Mouse (Mus musculus) megakaryocyte-erythroid progenitor cell, adult 5-6 weeks (primary cell): ENCODE data around the gene Gm9508. TPM values are rescaled to one million over a fixed set of nuclear protein-coding genes. Genes with fewer than 3 reads are reported as not detected.
A peak's percentile ranks its signal among the peaks of the same experiment; 100 is the strongest.
"Not testable (repeated sequence)": the region's sequence is repeated elsewhere in the genome, so short reads cannot be mapped to it uniquely, and the experiment has no call there.

Experiments used
- ATAC-seq: replicated peaks from 2 replicates; pipeline ENCODE4 v1.8.0; 2016; ENCODE audit warnings: mild to moderate bottlenecking, inconsistent platforms; ENCODE audit not compliant: severe bottlenecking, poor library complexity, low FRiP score, low TSS enrichment
- total RNA-seq, 2 experiments: library from RNA; stranded (forward) in 1 of 2; stranded (reverse) in 1 of 2; fragments of 200-1000, 215-1000 nt in 1 of 2; fragments of >200 nt in 1 of 2; fragmentation: Nextera tagmentation in 1 of 2; gene quantifications; 2 replicates each; pipeline ENCODE4 v1.2.3; 2014 to 2017

Gene Gm9508
- total RNA-seq (2014; fragmentation: Nextera tagmentation) (not detected in 2 replicates), total RNA-seq (2017) (not detected in 2 replicates)

DNA sequence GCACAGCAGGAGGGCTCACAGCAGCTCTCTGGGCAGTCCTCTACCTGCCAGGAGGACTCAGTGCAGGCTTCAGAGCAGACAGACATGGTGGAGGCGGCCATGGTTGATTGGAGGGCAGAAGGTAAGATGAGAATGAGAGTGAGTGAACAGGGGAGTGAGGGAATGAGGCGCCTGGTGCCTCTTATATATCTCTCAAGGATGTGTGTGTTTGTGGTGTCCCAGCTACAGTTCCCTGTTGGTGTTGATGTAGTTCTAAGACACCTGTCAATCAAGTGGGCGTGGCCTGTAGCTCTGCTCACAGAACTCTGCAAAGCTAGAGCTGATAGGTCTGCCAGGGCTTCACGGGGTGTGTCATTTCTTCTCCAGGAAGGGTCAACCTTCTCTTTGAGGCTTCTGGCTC lies at the start of gene Gm9508:
Gene Gm9508 (minus strand): TSS at position 101 of the 400 bp plus-strand sequence.
- ATAC-seq: no peak

DNA sequence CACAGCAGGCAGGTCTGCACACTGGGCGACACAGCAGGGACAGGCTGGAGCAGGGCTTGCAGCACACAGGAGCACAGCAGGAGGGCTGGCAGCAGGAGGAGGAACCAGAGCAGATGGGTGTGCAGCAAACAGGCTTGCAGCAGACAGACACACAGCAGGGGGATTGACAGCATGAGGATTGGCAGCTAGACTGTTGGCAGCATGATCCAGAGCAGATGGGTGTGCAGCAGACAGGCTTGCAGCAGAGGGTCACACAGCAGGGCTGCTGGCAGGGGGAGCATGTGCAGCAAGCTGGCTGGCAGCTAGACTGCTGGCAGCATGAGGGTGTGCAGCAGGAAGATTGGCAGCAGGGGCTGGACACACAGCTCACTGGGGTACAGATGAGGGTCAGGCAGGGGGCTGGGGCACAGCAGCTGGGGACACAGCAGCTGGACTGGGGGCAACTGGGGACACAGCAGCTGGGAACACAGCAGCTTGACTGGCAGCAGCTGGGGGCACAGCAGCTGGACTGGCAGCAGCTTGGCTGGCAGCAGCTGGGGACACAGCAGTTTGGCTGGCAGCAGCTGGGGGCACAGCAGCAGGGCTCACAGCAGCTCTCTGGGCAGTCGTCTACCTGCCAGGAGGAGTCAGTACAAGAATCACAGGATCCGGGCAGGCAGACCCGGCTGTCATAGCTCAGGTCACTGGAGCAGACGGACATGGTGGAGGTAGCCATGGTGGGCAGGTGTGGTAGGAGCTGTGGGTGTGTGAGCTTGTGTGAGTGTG lies 45.1 kb upstream of the Gm9508 start, which contains the start of gene Gm18596:
Gene Gm18596 (minus strand): TSS at position 715 of the 765 bp plus-strand sequence.
- ATAC-seq: not testable (repeated sequence)

DNA sequence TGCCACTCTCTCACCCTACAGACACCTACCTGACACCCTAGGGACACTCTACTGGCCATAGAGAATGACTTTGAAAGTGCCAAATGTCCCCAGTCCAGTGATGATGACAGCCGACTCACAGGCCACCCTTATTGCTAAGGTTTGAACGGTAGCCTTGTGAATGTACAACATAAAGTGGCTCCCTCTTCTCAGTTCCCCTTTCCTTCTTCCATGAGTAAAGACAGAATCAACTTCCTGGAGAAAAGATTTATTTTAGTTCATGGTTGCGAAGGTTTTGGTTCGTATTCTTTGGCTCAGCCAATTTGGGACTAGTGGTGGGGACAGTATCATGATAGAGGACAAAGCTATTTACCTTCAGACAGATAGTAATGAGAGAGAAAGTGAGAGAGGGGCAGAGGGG lies 41.9 kb upstream of the Gm9508 start:
- ATAC-seq: no peak

DNA sequence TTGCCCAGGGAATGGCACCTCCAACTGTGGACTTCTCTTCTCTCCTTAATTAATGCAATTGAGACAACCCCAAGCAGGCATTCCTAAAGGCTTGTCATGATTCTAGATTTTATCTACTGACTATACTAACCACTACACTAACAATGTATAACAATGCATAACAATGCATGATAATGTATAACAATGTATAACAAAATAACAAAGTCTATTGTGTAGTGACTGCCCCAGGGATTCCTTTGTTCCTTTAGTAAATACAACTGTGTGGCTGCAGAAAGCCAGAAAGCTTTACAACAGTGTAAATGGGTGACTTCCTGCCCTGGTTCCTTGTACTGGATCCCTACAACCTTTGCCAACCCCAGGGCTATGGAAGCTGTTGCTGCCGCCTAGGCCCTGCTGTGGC lies 38.9 kb upstream of the Gm9508 start:
- ATAC-seq: no peak

DNA sequence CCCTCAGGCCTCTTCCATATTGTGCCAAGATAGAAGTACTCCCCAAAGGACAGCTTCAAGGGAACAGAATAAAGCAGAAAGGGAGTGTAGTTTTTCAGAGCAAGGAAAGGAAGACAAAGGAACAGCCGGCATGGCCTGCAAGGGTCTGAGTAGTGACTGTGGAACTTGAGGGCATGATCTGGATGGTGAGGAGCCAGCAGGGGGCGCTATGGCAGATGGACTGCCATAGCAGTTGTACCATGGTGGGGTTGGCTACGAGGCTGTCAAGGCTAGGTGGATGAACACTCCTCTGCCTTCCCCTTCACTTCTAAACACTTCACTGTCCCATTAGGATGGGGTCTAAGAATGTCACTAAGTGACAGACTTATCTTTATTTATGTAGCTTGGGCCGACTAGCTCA lies 32.2 kb upstream of the Gm9508 start:
- 0 out of 2 replicates have a peak, but pooled peaks have one; percentile 37 for ATAC-seq

DNA sequence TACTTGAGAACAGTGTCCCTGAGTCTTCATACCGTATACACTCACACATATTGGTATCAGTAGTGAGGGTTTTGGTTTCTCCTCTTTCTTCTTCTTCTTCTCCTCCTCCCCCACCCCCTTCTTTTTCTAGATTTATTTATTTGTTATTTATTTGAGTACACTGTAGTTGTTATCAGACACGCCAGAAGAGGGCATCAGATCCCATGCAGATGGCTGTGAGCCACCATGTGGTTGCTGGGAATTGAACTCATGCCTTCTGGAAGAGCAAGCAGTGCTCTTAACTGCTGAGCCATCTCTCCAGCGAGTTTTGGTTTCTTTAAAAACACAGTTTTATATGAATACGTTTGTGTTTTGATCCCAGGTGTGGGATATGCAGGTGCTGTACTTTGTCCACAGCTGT lies 31.2 kb upstream of the Gm9508 start:
- no peak for ATAC-seq

DNA sequence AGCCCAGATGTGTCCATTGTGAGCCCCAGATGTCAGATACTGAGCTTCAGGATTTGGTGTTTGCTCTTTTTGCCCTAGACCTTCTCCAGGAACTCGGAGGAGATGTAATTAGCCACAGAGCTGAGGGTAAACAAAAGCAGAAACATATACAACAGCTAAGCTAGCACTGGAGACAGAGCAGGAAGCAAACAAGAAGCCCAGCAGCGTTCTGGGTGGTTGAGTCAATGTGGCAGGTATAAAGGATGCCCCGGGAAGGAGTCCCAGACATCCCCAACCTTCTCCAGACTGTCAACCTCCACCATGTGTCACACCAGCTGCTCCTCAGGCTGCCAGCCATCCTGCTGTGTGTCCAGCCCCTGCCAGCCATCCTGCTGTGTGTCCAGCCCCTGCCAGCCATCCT lies 29.2 kb upstream of the Gm9508 start, which contains the start of gene Gm10100:
Gene Gm10100 (plus strand): TSS at position 301 of the 400 bp plus-strand sequence.
- no peak for ATAC-seq

DNA sequence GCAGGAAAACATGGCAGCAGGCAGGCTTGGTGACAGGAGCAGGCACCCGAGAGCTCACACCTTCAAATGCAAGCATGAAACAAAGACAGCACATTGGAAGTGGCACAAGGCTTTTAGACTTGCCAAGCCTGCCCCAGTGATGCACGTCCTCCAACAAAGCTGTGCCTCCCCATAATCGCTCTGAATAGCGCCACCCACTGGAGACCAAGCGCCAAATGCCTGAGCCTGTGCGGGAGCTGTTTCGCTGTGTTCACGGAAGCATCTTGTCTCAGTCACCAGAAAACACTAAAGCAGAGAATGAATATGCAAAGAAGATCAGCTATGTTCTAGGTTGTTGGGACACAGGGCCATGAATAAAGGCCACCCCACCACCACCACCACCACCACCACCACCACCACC lies 27.8 kb upstream of the Gm9508 start:
- no peak for ATAC-seq

DNA sequence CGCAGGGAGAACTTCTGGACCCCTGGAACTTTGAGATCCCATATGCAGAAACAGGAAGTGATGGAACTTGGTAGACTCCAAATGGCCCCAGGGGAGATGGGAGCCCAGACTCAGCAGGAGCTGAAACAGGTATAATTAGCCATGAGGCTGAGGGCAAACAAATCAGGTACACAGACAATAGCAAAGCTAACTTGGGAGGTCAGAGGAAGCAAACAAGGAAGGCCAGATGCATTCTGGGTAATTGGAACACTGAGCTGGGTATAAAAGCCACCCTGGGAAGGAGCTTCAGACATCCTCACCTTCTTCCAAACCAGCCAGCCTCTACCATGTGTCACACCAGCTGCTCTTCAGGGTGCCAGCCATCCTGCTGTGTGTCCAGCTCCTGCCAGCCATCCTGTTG lies 23.3 kb upstream of the Gm9508 start, which contains the start of gene Krtap12-1:
Gene Krtap12-1 (plus strand): TSS at position 301 of the 400 bp plus-strand sequence.
- ATAC-seq: not testable (repeated sequence)

DNA sequence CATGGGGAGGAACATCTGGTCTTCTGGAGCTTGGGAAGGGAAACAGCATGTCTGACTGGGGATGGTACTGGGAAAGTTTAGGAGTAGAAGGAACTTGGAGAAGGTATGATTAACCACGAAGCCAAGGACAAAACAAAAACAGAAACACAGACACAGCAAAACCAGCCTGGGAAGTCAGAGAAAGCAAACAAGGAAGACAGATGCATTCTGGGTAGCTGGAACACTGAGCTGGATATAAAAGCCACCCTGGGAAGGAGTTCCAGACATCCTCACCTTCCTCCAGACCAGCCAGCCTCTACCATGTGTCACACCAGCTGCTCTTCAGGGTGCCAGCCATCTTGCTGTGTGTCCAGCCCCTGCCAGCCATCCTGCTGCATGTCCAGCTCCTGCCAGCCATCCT lies 18.5 kb upstream of the Gm9508 start, which contains the start of gene Gm10142:
Gene Gm10142 (plus strand): TSS at position 301 of the 400 bp plus-strand sequence.
- no peak for ATAC-seq

DNA sequence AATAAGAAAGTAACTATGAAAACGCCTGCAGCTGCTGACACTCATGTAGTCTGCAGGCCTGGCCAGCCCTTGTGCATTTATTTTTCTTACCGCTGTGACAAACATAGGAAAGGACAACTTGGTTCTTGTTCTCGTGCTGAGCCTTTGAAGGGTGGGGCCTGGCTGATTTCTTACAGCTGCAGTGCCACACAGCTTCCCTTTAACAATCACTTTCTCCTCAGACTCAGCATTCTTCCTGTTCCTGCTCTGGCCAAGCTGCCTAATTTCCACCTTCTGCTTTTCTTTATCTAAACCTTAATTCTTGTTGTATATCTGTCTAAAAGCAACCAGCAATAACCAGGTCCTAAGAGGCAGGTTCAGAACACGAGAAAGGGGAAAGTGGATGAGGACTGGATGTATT lies 16.7 kb upstream of the Gm9508 start:
- ATAC-seq: no peak

DNA sequence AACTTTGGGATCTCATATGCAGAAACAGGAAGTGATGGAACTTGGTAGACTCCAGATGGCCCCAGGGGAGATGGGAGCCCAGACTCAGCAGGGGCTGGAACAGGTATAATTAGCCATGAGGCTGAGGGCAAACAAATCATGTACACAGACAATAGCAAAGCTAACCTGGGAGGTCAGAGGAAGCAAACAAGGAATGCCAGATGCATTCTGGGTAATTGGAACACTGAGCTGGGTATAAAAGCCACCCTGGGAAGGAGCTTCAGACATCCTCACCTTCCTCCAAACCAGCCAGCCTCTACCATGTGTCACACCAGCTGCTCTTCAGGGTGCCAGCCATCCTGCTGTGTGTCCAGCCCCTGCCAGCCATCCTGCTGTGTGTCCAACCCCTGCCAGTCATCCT lies 14.1 kb upstream of the Gm9508 start, which contains the start of gene Gm10024:
Gene Gm10024 (plus strand): TSS at position 301 of the 400 bp plus-strand sequence.
- not testable (repeated sequence) for ATAC-seq

DNA sequence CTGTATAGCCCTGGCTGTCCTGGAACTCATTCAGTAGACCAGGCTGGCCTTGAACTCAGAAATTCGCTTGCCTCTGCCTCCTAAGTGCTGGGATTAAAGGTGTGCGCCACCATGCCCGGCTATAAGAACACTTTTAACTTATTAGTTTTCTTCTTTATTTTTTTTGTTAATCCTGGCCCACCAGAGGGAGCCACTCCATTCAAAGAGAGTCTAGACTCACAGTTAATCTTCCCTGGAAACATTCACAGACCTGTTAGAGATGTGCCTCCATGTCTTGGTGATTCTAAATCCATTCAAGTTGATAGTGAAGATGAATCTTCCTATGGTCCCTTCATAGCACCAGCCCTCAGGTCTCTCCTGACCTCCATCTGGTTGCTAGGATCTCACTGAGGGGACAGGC lies 12.8 kb upstream of the Gm9508 start:
- ATAC-seq: no peak

DNA sequence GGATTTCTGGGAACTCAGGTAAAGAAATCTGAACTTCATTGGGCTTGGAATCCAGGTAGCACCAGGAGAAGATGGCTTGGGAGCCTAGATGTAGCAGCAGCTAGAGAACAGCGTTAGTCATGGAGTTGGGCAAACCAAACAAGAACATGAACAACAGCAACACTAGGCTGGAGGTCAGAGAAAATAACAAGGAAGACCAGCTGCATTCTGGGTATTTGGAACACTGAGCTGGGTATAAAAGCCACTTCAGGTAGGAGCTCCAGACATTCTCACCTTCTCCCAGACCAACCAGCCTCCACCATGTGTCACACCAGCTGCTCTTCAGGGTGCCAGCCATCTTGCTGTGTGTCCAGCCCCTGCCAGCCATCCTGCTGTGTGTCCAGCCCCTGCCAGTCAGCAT lies 9.3 kb upstream of the Gm9508 start, which contains the start of gene Gm10272:
Gene Gm10272 (plus strand): TSS at position 301 of the 400 bp plus-strand sequence.
- no peak for ATAC-seq

DNA sequence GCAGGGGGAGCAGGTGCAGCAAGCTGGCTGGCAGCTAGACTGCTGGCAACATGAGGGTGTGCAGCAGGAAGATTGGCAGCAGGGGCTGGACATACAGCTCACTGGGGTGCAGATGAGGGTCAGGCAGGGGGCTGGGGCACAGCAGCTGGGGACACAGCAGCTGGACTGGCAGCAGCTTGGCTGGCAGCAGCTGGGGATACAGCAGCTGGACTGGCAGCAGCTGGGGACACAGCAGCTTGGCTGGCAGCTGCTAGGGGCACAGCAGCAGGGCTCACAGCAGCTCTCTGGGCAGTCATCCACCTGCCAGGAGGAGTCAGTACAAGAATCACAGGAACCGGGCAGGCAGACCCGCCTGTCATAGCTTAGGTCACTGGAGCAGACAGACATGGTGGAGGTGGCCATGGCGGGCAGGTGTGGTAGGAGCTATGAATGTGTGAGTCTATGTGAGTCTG lies 6.7 kb downstream of the Gm9508 start, which contains the start of gene Gm19402:
Gene Gm19402 (minus strand): TSS at position 402 of the 452 bp plus-strand sequence.
- not testable (repeated sequence) for ATAC-seq

DNA sequence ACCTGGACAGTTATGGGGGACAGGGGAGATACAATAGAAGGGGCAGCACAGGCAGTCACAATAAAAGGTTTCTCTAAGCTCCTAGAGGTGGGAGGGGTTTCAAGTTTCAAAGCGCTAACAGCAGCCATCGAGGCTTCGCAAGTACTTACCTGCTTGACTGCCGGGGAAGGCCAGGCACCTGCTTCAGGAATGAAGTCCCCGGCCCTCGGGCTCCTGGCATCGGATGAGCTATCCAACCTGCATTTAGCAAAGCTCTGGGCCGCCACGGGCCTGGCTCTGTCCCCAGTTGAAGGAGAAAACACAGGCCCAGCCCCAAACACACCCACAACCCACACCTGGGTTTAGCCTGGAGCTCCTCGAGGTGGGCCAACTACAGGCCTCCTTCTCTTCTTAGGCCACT lies 10.0 kb downstream of the Gm9508 start:
- ATAC-seq: no peak

DNA sequence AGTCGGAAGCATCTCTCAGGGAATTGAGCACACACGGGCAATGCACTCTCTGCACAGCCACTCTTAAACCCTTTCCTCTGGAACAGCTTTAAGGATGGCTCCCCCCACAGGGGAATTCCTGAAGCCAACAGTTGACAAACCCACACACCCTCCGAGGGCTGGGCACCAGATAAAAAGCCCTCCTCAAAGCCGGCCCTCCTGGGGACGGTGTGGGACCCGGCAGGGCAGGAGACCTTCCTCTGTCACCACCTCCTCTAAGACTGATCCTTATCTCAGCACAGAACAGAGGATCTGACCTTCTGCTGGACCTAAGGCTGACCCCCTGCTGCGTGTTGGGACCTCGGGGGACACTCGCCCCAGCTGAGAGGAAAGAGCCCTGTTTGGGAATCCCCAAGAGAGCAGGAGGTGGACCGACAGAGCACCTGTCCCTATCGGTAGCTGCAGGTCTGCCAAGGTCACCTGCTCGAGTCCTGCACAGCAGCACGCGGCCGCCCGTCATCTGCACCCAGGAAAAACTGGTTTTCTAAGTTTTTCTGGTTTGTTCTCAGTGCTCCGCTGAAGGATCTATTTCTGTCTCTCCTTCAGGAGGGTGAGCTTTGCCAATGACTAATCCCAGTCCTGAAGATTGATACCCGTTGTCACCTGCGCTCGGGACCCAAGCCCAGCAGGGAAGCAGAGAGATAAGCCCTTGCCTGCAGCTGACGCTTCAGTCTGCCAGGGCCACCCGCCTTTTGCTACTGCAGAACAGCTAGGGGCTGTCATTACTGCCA lies 11.0 kb downstream of the Gm9508 start, which contains the start of gene Tspear:
Gene Tspear (plus strand): TSS at position 675 of the 770 bp plus-strand sequence.
- ATAC-seq: no peak

DNA sequence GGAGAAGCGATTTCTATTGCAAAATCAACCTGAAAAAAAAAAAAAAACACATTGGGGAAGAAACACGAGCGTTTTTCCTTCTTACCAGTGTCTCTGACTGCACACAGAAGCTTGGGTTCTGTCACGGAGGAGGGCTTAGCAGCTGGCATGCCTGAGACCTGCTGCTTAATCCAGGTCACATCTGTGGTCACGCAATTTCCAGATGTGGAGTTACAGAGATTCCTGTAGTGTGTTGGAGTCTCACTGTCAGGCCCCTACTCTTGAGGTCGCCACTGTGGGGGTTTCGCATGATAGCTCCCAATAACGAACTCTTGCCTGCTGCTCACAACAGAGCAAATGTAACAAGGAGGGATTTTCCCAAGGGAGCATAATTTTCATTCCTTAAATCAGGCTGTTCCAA lies 12.9 kb downstream of the Gm9508 start:
- ATAC-seq: no peak

DNA sequence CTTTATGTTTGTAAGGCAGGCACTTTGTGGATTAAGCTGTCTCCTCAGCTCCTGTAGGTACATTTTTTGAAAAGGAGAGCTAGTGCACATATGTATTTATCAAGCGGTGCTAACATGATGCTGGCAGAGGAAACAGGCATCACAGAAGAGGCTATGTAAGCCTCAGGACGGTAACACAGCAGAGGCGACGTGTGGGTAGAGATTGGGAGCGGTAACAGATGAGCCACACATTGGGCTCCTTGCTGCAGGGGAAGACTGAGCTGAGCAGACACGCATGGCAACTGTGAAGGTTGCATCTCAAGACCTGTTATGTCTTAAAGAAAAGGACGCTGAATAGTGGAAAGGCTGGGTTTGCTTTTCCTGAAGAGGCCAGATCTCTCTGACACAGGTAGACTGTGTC lies 14.0 kb downstream of the Gm9508 start:
- no peak for ATAC-seq

DNA sequence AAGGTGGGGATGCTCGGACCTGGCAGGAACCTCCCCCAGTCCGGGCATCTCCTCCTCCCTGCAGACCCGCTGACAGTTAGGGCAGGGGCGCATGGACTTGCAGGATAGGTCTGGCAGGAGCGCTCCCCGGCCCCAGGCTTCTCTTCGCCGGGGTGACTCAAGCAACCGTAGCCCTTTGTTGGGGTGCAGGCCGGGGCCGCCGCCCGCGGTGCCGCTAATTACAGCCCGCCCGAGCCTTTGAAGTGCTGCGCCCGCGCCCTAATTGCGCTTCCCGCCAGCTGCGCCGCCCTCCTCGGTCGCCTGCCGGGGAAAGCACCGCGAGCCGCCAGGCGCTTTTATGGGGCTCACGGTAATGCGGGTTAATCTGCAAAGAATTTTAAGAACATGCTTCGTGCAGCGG lies 19.5 kb downstream of the Gm9508 start:
- no peak for ATAC-seq
